21 mouse cellular contexts compared by ENCODE assay signal in genomic region chr7:66663548-66663947, GRCm38 (mm10). TPM values are rescaled to one million over a fixed set of nuclear protein-coding genes. Genes with fewer than 3 reads are reported as not detected.
DNase-seq lines count a peak whose midpoint lies in the region; ATAC-seq and TF ChIP-seq lines count a peak whose summit lies in the region.
"Had no signal": no experiment of that assay in that cellular context is flagged by ENCODE, and none has a peak within 500 bp of the region (broad histone marks: within the 10 kb centered on the region; RNA-seq: fewer than 3 reads in every experiment).

No protein-coding gene starts in this region.

- H3K4me3 ChIP-seq in kidney, postnatal 0 days (replicated peaks; ENCODE audit: low read depth, low read length): no peak overlapping the region
- no peak overlapping the region for H3K4me3 ChIP-seq in kidney, embryonic 14.5 days (ENCODE audit: low read length)
- no peak overlapping the region for H3K4me3 ChIP-seq in intestine, embryonic 15.5 days (replicated peaks)
- no peak overlapping the region for H3K4me3 ChIP-seq in intestine, embryonic 16.5 days (ENCODE audit: low read length)
- H3K4me3 ChIP-seq in lung, postnatal 0 days (ENCODE audit: low read depth, low read length): no peak overlapping the region
- H3K4me3 ChIP-seq: embryonic facial prominence, embryonic 12.5 days; embryonic facial prominence, embryonic 15.5 days; gastrocnemius, adult 2 months; heart, adult 2 months; hindbrain, embryonic 12.5 days had no signal

- no peak overlapping the region for H3K9ac ChIP-seq in kidney, postnatal 0 days (ENCODE audit: low read depth, low read length)
- H3K9ac ChIP-seq in kidney, embryonic 14.5 days (ENCODE audit: low read depth, low read length): no peak overlapping the region
- H3K9ac ChIP-seq in intestine, embryonic 15.5 days: no peak overlapping the region
- H3K9ac ChIP-seq in intestine, embryonic 16.5 days (ENCODE audit: low read depth, low read length): no peak overlapping the region
- H3K9ac ChIP-seq in lung, postnatal 0 days (replicated peaks; ENCODE audit: low read depth): no peak overlapping the region
- H3K9ac ChIP-seq: embryonic facial prominence, embryonic 12.5 days; embryonic facial prominence, embryonic 15.5 days; forebrain, postnatal 0 days; hindbrain, embryonic 12.5 days had no signal

- no peak for TF ChIP-seq CTCF in kidney, postnatal 0 days (IDR thresholded peaks at IDR 0.05; ENCODE audit: low read depth)
- TF ChIP-seq CTCF in lung, postnatal 0 days (IDR thresholded peaks at IDR 0.05): no peak

- H3K4me1 ChIP-seq in kidney, postnatal 0 days (replicated peaks; ENCODE audit: insufficient read depth, low read length): no peaks in the 10 kb centered on the region
- H3K4me1 ChIP-seq in kidney, embryonic 14.5 days (ENCODE audit: control insufficient read depth, insufficient read depth, low read length): peaks cover 6% of the 10 kb centered on the region; the same call in 1 of the 2 replicates
- no peaks in the 10 kb centered on the region for H3K4me1 ChIP-seq in intestine, embryonic 15.5 days (replicated peaks)
- H3K4me1 ChIP-seq in intestine, embryonic 16.5 days (ENCODE audit: control insufficient read depth, insufficient read depth, low read length): peaks cover 7% of the 10 kb centered on the region; the same call in 1 of the 2 replicates
- H3K4me1 ChIP-seq in lung, postnatal 0 days (ENCODE audit: insufficient read depth, low read depth, low read length): no peaks in the 10 kb centered on the region
- H3K4me1 ChIP-seq: embryonic facial prominence, embryonic 12.5 days; hindbrain, embryonic 12.5 days had no signal

- H3K4me2 ChIP-seq in kidney, postnatal 0 days (ENCODE audit: low read length): no peak overlapping the region
- no peak overlapping the region for H3K4me2 ChIP-seq in kidney, embryonic 14.5 days (replicated peaks; ENCODE audit: low read depth, low read length)
- H3K4me2 ChIP-seq in intestine, embryonic 15.5 days (replicated peaks): no peak overlapping the region
- H3K4me2 ChIP-seq in intestine, embryonic 16.5 days (ENCODE audit: low read depth, low read length): peak overlapping the region; percentile 19; the same call in 1 of the 2 replicates
- H3K4me2 ChIP-seq in lung, postnatal 0 days (replicated peaks; ENCODE audit: low read depth, low read length): no peak overlapping the region
- H3K4me2 ChIP-seq: embryonic facial prominence, embryonic 12.5 days; embryonic facial prominence, embryonic 15.5 days; heart, embryonic 11.5 days; hindbrain, embryonic 12.5 days had no signal

- ATAC-seq in kidney, postnatal 0 days (replicated peaks; ENCODE audit: low FRiP score, low read depth): peak; percentile 55; the same call in 1 of the 2 replicates
- no peak for ATAC-seq in kidney, embryonic 14.5 days (ENCODE audit: low FRiP score, low TSS enrichment)
- peak; percentile 45; the same call in 1 of the 2 replicates for ATAC-seq in intestine, embryonic 15.5 days
- ATAC-seq in intestine, embryonic 16.5 days: peak; percentile 43
- no peak for ATAC-seq in lung, postnatal 0 days
- ATAC-seq: CD4-positive, CD25-positive, alpha-beta regulatory T cell, adult 4 months; forebrain, embryonic 14.5 days; forebrain, postnatal 0 days had no signal

- no peaks in the 10 kb centered on the region for H3K9me3 ChIP-seq in kidney, postnatal 0 days (replicated peaks; ENCODE audit: low read length)
- peaks cover 4% of the 10 kb centered on the region; the same call in 1 of the 2 replicates for H3K9me3 ChIP-seq in kidney, embryonic 14.5 days (ENCODE audit: control insufficient read depth, low read length)
- no peaks in the 10 kb centered on the region for H3K9me3 ChIP-seq in intestine, embryonic 15.5 days
- H3K9me3 ChIP-seq in intestine, embryonic 16.5 days (ENCODE audit: control insufficient read depth, low read length): no peaks in the 10 kb centered on the region
- no peaks in the 10 kb centered on the region for H3K9me3 ChIP-seq in lung, postnatal 0 days (ENCODE audit: low read length)
- H3K9me3 ChIP-seq: embryonic facial prominence, embryonic 15.5 days had no signal

- intact Hi-C loops in left cerebral cortex, postnatal 36 days (cut with DNase I): loop anchor here (10.0 kb wide), 1 partner anchor 559 kb away; the partner anchor contains the start of gene Chsy1

- DNase-seq in kidney, adult 9 months: peak; percentile 20
- no peak for DNase-seq in kidney, postnatal 14 days
- peak; percentile 11 for DNase-seq in kidney, postnatal 0 days (ENCODE audit: low spot score)
- no peak for DNase-seq in left cerebral cortex, postnatal 36 days (ENCODE audit: low spot score in 2 of 2)
- no peak for DNase-seq in lung, postnatal 0 days (ENCODE audit: low spot score)
- DNase-seq: adrenal gland, adult 2 months; adrenal gland, postnatal 14 days; cerebellum, adult 11 months; forebrain, postnatal 0 days; gastrocnemius, adult 2 months; gastrocnemius, postnatal 14 days; heart, adult 2 months had no signal

- 76% methylated on average over 3 of the region's 3 CpGs for WGBS in kidney, postnatal 0 days
- 87% methylated on average over 3 of the region's 3 CpGs for WGBS in kidney, embryonic 14.5 days
- 80% methylated on average over 3 of the region's 3 CpGs for WGBS in intestine, embryonic 15.5 days
- WGBS in intestine, embryonic 16.5 days: 82% methylated on average over 3 of the region's 3 CpGs
- 94% methylated on average over 3 of the region's 3 CpGs for WGBS in lung, postnatal 0 days

- 0 out of 2 replicates have a peak overlapping the region, but pooled peaks have one; percentile 31 for H3K27ac ChIP-seq in kidney, postnatal 0 days
- H3K27ac ChIP-seq in kidney, embryonic 14.5 days (ENCODE audit: low read depth, low read length): no peak overlapping the region
- H3K27ac ChIP-seq in intestine, embryonic 15.5 days: no peak overlapping the region
- H3K27ac ChIP-seq in intestine, embryonic 16.5 days (ENCODE audit: low read length): no peak overlapping the region
- H3K27ac ChIP-seq in lung, postnatal 0 days (ENCODE audit: low read length): no peak overlapping the region
- H3K27ac ChIP-seq: embryonic facial prominence, embryonic 12.5 days; embryonic facial prominence, embryonic 15.5 days; gastrocnemius, adult 2 months; heart, adult 2 months; hindbrain, embryonic 12.5 days had no signal

- TF ChIP-seq EP300 in lung, postnatal 0 days (IDR thresholded peaks at IDR 0.05): no peak

- H3K27me3 ChIP-seq in kidney, postnatal 0 days (ENCODE audit: insufficient read depth, low read length): no peaks in the 10 kb centered on the region
- no peaks in the 10 kb centered on the region for H3K27me3 ChIP-seq in kidney, embryonic 14.5 days (ENCODE audit: control insufficient read depth, insufficient read depth, low read length)
- no peaks in the 10 kb centered on the region for H3K27me3 ChIP-seq in intestine, embryonic 15.5 days (replicated peaks)
- H3K27me3 ChIP-seq in intestine, embryonic 16.5 days (replicated peaks; ENCODE audit: control insufficient read depth, insufficient read depth, low read length): no peaks in the 10 kb centered on the region
- H3K27me3 ChIP-seq in lung, postnatal 0 days (replicated peaks; ENCODE audit: insufficient read depth, low read length): no peaks in the 10 kb centered on the region
- H3K27me3 ChIP-seq: embryonic facial prominence, embryonic 12.5 days; embryonic facial prominence, embryonic 15.5 days; hindbrain, embryonic 12.5 days had no signal

- 0 out of 2 replicates have a peak, but pooled peaks cover 12% of the 10 kb centered on the region for H3K36me3 ChIP-seq in kidney, postnatal 0 days (ENCODE audit: insufficient read depth, low read length)
- H3K36me3 ChIP-seq in kidney, embryonic 14.5 days (ENCODE audit: control insufficient read depth, insufficient read depth, low read length): peaks cover 14% of the 10 kb centered on the region
- H3K36me3 ChIP-seq in intestine, embryonic 15.5 days: peaks cover 4% of the 10 kb centered on the region; the same call in 1 of the 2 replicates
- no peaks in the 10 kb centered on the region for H3K36me3 ChIP-seq in intestine, embryonic 16.5 days (ENCODE audit: control insufficient read depth, insufficient read depth, low read length)
- H3K36me3 ChIP-seq in lung, postnatal 0 days (ENCODE audit: insufficient read depth, low read length): peaks cover 7% of the 10 kb centered on the region; the same call in 1 of the 2 replicates

RNA-seq across cellular contexts. Expression of gene Asb7, which starts 25.8 kb away (rescaled TPM):
- polyA plus RNA-seq in kidney, postnatal 0 days (2015; fragmentation: Nextera tagmentation; extraction: Ambion mirVana): 12.9 and 14.3 TPM in 2 replicates
- 10.7 and 19.6 TPM in 2 replicates for polyA plus RNA-seq in kidney, embryonic 14.5 days (2014; fragmentation: Nextera tagmentation; extraction: Ambion mirVana)
- 11.9 and 12.5 TPM in 2 replicates for polyA plus RNA-seq in intestine, embryonic 15.5 days (2015; fragmentation: Nextera tagmentation; extraction: Ambion mirVana)
- polyA plus RNA-seq in intestine, embryonic 16.5 days (2015; fragmentation: Nextera tagmentation; extraction: Ambion mirVana): 10.2 and 10.3 TPM in 2 replicates
- 10 to 100 TPM; 19.6 to 19.7 TPM for total RNA-seq in left cerebral cortex, postnatal 36 days (2021)
- polyA plus RNA-seq in lung, postnatal 0 days (2015; fragmentation: Nextera tagmentation; extraction: Ambion mirVana): 6.1 and 6.5 TPM in 2 replicates

RNA-seq across cellular contexts. Expression of gene Lins1, which starts 26.1 kb away (rescaled TPM):
- polyA plus RNA-seq in kidney, postnatal 0 days (2015; fragmentation: Nextera tagmentation; extraction: Ambion mirVana): 13.5 and 13.6 TPM in 2 replicates
- 17.3 and 23.1 TPM in 2 replicates for polyA plus RNA-seq in kidney, embryonic 14.5 days (2014; fragmentation: Nextera tagmentation; extraction: Ambion mirVana)
- polyA plus RNA-seq in intestine, embryonic 15.5 days (2015; fragmentation: Nextera tagmentation; extraction: Ambion mirVana): 12.0 and 12.6 TPM in 2 replicates
- 10.7 and 11.1 TPM in 2 replicates for polyA plus RNA-seq in intestine, embryonic 16.5 days (2015; fragmentation: Nextera tagmentation; extraction: Ambion mirVana)
- total RNA-seq in left cerebral cortex, postnatal 36 days (2021): 1 to 10 TPM; 7.8 to 8.4 TPM
- polyA plus RNA-seq in lung, postnatal 0 days (2015; fragmentation: Nextera tagmentation; extraction: Ambion mirVana): 7.0 and 8.7 TPM in 2 replicates

Comparison
In these comparisons a context has a peak if more than half of its experiments do, and no peak if none do; other contexts are left out.
1. DNase-seq: peak in kidney, adult 9 months (single experiment) and kidney, postnatal 0 days (single experiment); none in kidney, postnatal 14 days (single experiment), left cerebral cortex, postnatal 36 days (0 of 2) and lung, postnatal 0 days (single experiment).
2. ATAC-seq: peak in kidney, postnatal 0 days (single experiment), intestine, embryonic 15.5 days (single experiment) and intestine, embryonic 16.5 days (single experiment); none in kidney, embryonic 14.5 days (single experiment) and lung, postnatal 0 days (single experiment).